Mouse (Mus musculus): Measurements from ENCODE around the gene Spata2l. TPM values are rescaled to one million over a fixed set of nuclear protein-coding genes. Genes with fewer than 3 reads are reported as not detected.
"Not testable (repeated sequence)": the region's sequence is repeated elsewhere in the genome, so short reads cannot be mapped to it uniquely, and the experiment has no call there.

Gene Spata2l
- polyA plus RNA-seq, 1 experiment from 2014 or later = 4.2 TPM

DNA sequence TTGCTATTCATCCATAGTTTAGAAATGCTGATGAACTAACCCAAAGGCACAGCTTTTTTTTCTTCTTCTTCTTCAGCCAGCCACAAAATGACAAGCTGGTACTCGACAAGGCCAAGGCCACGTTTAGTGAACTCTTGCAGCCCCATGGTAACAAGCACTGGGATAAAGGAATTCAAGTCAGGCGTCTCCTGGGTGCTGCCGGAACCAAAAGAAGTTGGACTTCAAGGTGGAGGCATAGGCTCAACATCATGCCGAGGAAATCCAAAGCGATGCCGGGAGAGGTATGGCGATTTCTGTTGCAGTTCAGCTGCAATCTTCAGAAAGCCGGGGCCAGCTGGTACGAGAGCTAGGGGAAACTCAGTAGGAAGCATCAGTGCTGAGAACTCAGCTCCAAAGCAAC, 3.4 kb upstream of the Spata2l start:
- peaks cover 30% of the 10 kb centered on the region for H3K4me1 ChIP-seq (ENCODE audit: insufficient read depth)
- H3K27ac ChIP-seq (ENCODE audit: low read depth) = no peak overlapping the region
- no peaks in the 10 kb centered on the region for H3K9me3 ChIP-seq (ENCODE audit: low read length)
- ATAC-seq = no peak
- H3K36me3 ChIP-seq (replicated peaks; ENCODE audit: insufficient read depth, low read length) = 0 out of 2 replicates have a peak, but pooled peaks cover 9% of the 10 kb centered on the region
- H3K4me2 ChIP-seq (ENCODE audit: low read depth, low read length) = no peak overlapping the region
- DNase-seq = no peak
- peaks cover 7% of the 10 kb centered on the region; the same call in 1 of the 2 replicates for H3K27me3 ChIP-seq (ENCODE audit: insufficient read depth, low read length)
- TF ChIP-seq EP300 (IDR thresholded peaks at IDR 0.05; ENCODE audit: low read depth) (no peak), CTCF (IDR thresholded peaks at IDR 0.05; ENCODE audit: low read depth) (no peak)
- H3K9ac ChIP-seq (replicated peaks) = no peak overlapping the region
- no peak overlapping the region for H3K4me3 ChIP-seq (ENCODE audit: low read depth, low read length)
- 83% methylated on average over 10 of the region's 10 CpGs for WGBS (ENCODE audit: insufficient replicate concordance)

DNA sequence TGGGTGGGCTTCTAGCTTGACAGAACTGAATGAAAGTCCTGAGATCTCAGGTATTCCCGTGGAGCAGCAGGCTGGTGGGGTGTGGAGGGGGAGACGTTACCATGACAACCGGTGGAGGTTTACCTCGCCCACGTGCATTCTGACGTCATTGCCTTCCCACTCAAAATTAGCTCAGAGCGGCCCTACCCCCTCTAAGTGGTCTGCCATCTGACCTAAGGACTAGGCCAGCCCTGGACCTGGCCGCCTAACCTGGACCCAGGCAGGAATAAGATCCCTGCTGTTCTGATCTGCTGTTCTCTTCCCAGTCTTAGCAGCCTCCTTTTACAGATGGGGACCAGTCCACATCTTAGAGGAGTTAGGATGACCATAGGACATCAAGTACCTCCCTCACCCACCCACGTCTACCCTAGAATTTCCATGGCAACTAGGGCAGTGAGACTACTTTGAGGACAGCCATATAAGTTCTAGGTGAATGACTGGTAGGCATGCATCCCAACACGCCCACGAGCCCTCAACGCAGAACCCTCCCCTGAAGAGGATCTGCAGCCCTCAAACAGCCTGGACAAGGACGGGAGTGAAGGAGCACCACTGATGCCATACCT, 1.0 kb downstream of the Spata2l start:
- DNase-seq = no peak
- TF ChIP-seq CTCF (IDR thresholded peaks at IDR 0.05; ENCODE audit: low read depth) (no peak), EP300 (IDR thresholded peaks at IDR 0.05; ENCODE audit: low read depth) (no peak)
- peaks cover 14% of the 10 kb centered on the region for H3K4me1 ChIP-seq (ENCODE audit: insufficient read depth)
- H3K27ac ChIP-seq (ENCODE audit: low read depth) = no peak overlapping the region
- H3K36me3 ChIP-seq (replicated peaks; ENCODE audit: insufficient read depth, low read length) = no peaks in the 10 kb centered on the region
- WGBS (ENCODE audit: insufficient replicate concordance) = 29% methylated on average over 13 of the region's 13 CpGs
- peak overlapping the region; percentile 76 for H3K4me3 ChIP-seq (ENCODE audit: low read depth, low read length)
- H3K9ac ChIP-seq (replicated peaks) = peak overlapping the region; percentile 74
- peak overlapping the region; percentile 90 for H3K4me2 ChIP-seq (ENCODE audit: low read depth, low read length)
- H3K9me3 ChIP-seq (ENCODE audit: low read length) = no peaks in the 10 kb centered on the region
- ATAC-seq = no peak; the same call in 1 of the 2 replicates
- peaks cover 7% of the 10 kb centered on the region; the same call in 1 of the 2 replicates for H3K27me3 ChIP-seq (ENCODE audit: insufficient read depth, low read length)

DNA sequence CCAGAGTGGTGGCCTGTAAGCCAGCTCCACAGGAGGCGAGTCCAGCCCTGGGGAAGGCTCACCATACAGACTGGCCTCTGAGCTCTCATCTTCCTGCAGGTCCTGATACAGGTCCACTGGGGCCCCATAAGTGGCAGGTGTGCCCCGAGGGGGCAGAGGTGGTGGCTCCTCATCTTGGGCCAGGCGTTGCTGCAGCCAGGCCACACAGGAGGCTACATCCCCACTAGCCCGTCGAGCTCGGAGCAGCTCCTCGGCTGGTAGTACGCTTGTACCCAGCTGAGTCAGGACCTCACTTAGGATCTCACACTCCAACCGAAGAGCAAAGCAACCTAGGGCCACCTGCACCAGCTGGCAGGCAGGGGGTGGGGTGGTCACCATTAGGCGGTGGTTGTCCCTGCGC, 2.3 kb downstream of the Spata2l start:
- H3K9ac ChIP-seq (replicated peaks) = no peak overlapping the region
- 76% methylated on average over 11 of the region's 11 CpGs for WGBS (ENCODE audit: insufficient replicate concordance)
- no peak for ATAC-seq

DNA sequence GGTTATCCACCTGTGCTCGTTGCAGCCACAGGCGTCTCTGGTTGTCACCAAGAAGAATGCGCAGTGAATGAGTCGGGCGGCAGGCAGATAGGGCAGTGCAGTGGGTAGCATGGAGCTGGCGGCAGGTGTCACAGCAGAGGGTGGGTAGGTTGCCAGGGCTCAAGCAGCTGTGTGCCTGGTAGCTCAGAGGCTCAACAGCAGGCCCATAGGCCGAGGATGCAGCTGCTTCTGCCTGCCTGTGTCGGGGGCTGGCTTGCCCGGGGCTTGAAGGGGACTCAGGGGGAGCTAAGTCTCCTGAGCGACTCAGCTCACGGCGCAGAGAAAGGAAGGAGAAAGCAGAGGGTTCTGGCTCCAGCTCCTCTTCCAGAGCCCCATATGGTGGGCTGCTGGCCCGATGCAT, 2.7 kb downstream of the Spata2l start:
- Histone ChIP-seq H3K36me3 (replicated peaks; ENCODE audit: insufficient read depth, low read length) (no peaks in the 10 kb centered on the region; the same call in 1 of the 2 replicates), H3K27ac (ENCODE audit: low read depth) (no peak overlapping the region), H3K9ac (replicated peaks) (no peak overlapping the region), H3K4me3 (ENCODE audit: low read depth, low read length) (no peak overlapping the region), H3K4me1 (ENCODE audit: insufficient read depth) (peaks cover 14% of the 10 kb centered on the region), H3K4me2 (ENCODE audit: low read depth, low read length) (no peak overlapping the region), H3K27me3 (ENCODE audit: insufficient read depth, low read length) (peaks cover 7% of the 10 kb centered on the region; the same call in 1 of the 2 replicates), H3K9me3 (ENCODE audit: low read length) (no peaks in the 10 kb centered on the region)
- 72% methylated on average over 13 of the region's 13 CpGs for WGBS (ENCODE audit: insufficient replicate concordance)
- ATAC-seq (no peak), DNase-seq (no peak)
- no peak for TF ChIP-seq CTCF (IDR thresholded peaks at IDR 0.05; ENCODE audit: low read depth)
- no peak for TF ChIP-seq EP300 (IDR thresholded peaks at IDR 0.05; ENCODE audit: low read depth)

More for the DNA sequence above, 2.3 kb downstream of the Spata2l start:
- no peaks in the 10 kb centered on the region for H3K36me3 ChIP-seq (replicated peaks; ENCODE audit: insufficient read depth, low read length)
- TF ChIP-seq CTCF (IDR thresholded peaks at IDR 0.05; ENCODE audit: low read depth) (no peak), EP300 (IDR thresholded peaks at IDR 0.05; ENCODE audit: low read depth) (no peak)
- no peak overlapping the region for H3K4me3 ChIP-seq (ENCODE audit: low read depth, low read length)
- no peaks in the 10 kb centered on the region for H3K9me3 ChIP-seq (ENCODE audit: low read length)
- peaks cover 14% of the 10 kb centered on the region for H3K4me1 ChIP-seq (ENCODE audit: insufficient read depth)
- H3K27ac ChIP-seq (ENCODE audit: low read depth) = no peak overlapping the region
- no peak for DNase-seq
- H3K4me2 ChIP-seq (ENCODE audit: low read depth, low read length) = no peak overlapping the region
- peaks cover 7% of the 10 kb centered on the region; the same call in 1 of the 2 replicates for H3K27me3 ChIP-seq (ENCODE audit: insufficient read depth, low read length)

DNA sequence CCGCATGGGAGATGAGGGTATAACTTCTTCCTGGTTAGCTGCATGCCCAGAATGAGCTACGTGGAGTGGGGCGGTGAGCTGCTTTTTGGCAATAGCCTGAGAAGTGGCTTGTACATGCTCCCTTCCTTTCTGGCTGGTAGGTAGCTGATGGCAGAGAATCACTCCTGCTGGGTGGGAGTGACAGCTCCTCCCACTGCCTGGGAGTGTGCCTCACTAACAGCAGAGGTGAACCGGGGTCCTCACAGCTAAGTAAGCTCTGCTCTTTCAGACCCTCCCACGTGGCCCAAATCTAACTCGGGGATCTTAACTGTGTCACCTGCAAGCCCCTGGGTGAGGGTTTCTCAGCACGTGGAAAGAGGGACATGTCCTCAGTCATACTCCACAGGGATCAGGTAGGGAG, 3.5 kb downstream of the Spata2l start:
- DNase-seq (no peak), ATAC-seq (no peak)
- Histone ChIP-seq H3K27me3 (ENCODE audit: insufficient read depth, low read length) (peaks cover 7% of the 10 kb centered on the region; the same call in 1 of the 2 replicates), H3K9ac (replicated peaks) (no peak overlapping the region), H3K9me3 (ENCODE audit: low read length) (no peaks in the 10 kb centered on the region), H3K4me1 (ENCODE audit: insufficient read depth) (peaks cover 14% of the 10 kb centered on the region), H3K4me3 (ENCODE audit: low read depth, low read length) (no peak overlapping the region), H3K4me2 (ENCODE audit: low read depth, low read length) (no peak overlapping the region), H3K27ac (ENCODE audit: low read depth) (no peak overlapping the region), H3K36me3 (replicated peaks; ENCODE audit: insufficient read depth, low read length) (peaks cover 3% of the 10 kb centered on the region; the same call in 1 of the 2 replicates)
- WGBS (ENCODE audit: insufficient replicate concordance) = 44% methylated on average over 7 of the region's 7 CpGs
- TF ChIP-seq CTCF (IDR thresholded peaks at IDR 0.05; ENCODE audit: low read depth) (no peak), EP300 (IDR thresholded peaks at IDR 0.05; ENCODE audit: low read depth) (no peak)

DNA sequence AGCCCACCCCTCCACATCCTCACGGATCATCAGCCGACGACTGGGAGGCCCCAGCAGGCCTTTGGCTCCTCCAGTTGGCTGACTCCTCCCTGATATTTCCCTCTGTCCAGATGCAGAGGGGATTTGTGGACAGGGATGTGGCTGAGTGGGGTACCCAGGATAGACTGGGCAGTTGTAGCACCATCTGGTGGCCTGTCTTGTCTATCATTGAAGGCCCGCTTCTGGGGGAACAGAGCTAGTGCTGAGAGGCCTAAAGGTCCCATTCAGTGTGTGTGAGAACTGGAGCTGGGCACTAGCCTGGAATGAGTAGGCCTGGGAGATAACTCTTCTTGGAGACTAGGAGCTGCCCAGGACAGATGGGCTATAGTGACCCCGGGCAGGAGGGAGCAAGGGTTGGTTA, 4.3 kb downstream of the Spata2l start:
- no peak for DNase-seq
- TF ChIP-seq CTCF (IDR thresholded peaks at IDR 0.05; ENCODE audit: low read depth) = peak; percentile 41
- TF ChIP-seq EP300 (IDR thresholded peaks at IDR 0.05; ENCODE audit: low read depth) = no peak
- Histone ChIP-seq H3K4me3 (ENCODE audit: low read depth, low read length) (no peak overlapping the region), H3K9me3 (ENCODE audit: low read length) (no peaks in the 10 kb centered on the region), H3K9ac (replicated peaks) (no peak overlapping the region), H3K4me2 (ENCODE audit: low read depth, low read length) (no peak overlapping the region), H3K27me3 (ENCODE audit: insufficient read depth, low read length) (peaks cover 7% of the 10 kb centered on the region; the same call in 1 of the 2 replicates), H3K27ac (ENCODE audit: low read depth) (no peak overlapping the region), H3K36me3 (replicated peaks; ENCODE audit: insufficient read depth, low read length) (peaks cover 8% of the 10 kb centered on the region; the same call in 1 of the 2 replicates), H3K4me1 (ENCODE audit: insufficient read depth) (peaks cover 14% of the 10 kb centered on the region)
- no peak for ATAC-seq
- WGBS (ENCODE audit: insufficient replicate concordance) = 64% methylated on average over 5 of the region's 5 CpGs

DNA sequence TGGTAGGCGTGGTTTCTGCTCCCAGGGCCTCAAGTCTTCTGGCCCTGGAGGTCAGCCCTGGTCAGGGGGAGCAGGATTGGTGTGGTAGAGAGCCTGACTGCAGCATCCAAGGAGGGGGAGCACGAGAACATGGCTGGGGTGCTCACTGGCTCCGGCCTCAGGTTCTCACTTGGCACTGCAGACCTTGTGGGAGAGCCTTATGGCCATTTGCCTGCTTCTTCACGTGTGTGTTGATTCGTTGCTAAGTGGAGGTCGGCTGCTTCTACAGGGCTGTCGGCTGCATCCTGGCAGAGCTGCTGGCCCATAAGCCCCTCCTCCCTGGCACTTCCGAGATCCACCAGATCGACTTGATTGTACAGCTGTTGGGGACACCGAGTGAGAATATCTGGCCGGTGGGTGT, 5.7 kb downstream of the Spata2l start:
- WGBS (ENCODE audit: insufficient replicate concordance) = 80% methylated on average over 11 of the region's 11 CpGs
- not testable (repeated sequence) for H3K4me2 ChIP-seq (ENCODE audit: low read depth, low read length); H3K36me3 ChIP-seq (replicated peaks; ENCODE audit: insufficient read depth, low read length); DNase-seq; H3K4me1 ChIP-seq (ENCODE audit: insufficient read depth); H3K27me3 ChIP-seq (ENCODE audit: insufficient read depth, low read length); H3K9me3 ChIP-seq (ENCODE audit: low read length); ATAC-seq; H3K4me3 ChIP-seq (ENCODE audit: low read depth, low read length); H3K27ac ChIP-seq (ENCODE audit: low read depth); H3K9ac ChIP-seq (replicated peaks)
